Mouse (Mus musculus): Measurements from ENCODE around the gene Scly.

The Scly gene

GRCm38 (mm10) chr1:91362113-91362512 is 64.0 kb downstream of the Scly start:
- DNase-seq (ENCODE audit: low spot score) = no peak

GRCm38 (mm10) chr1:91364822-91365644 is 66.9 kb downstream of the Scly start:
- no peak for DNase-seq (ENCODE audit: low spot score)

GRCm38 (mm10) chr1:91365816-91366214 is 67.7 kb downstream of the Scly start:
- no peak for DNase-seq (ENCODE audit: low spot score)

- peak; percentile 32 for DNase-seq (ENCODE audit: low spot score)
These were observed 68.3 kb downstream of the Scly start, which contains the start of gene Erfe for GRCm38 (mm10) chr1:91366215-91367108. TSS of gene Erfe (plus strand) at chr1:91366430.

GRCm38 (mm10) chr1:91367295-91367694 is 69.2 kb downstream of the Scly start:
- DNase-seq (ENCODE audit: low spot score) = no peak

GRCm38 (mm10) chr1:91369408-91369807 is 71.3 kb downstream of the Scly start:
- no peak for DNase-seq (ENCODE audit: low spot score)

- DNase-seq (ENCODE audit: low spot score) = no peak
These were observed 71.9 kb downstream of the Scly start for GRCm38 (mm10) chr1:91370055-91370454.

All from layer of hippocampus, adult 11-12 months (tissue).